Mouse (Mus musculus) frontal cortex, adult (tissue): ENCODE results near the gene Csde1.

Experiments used
- ATAC-seq: cut with Nextera tagmentation; 2 replicates; pipeline ENCODE4 v1.9.2; 2017; ENCODE audit warnings: mild to moderate bottlenecking, moderate library complexity, mixed read lengths; ENCODE audit not compliant: low TSS enrichment

The Csde1 gene

DNA sequence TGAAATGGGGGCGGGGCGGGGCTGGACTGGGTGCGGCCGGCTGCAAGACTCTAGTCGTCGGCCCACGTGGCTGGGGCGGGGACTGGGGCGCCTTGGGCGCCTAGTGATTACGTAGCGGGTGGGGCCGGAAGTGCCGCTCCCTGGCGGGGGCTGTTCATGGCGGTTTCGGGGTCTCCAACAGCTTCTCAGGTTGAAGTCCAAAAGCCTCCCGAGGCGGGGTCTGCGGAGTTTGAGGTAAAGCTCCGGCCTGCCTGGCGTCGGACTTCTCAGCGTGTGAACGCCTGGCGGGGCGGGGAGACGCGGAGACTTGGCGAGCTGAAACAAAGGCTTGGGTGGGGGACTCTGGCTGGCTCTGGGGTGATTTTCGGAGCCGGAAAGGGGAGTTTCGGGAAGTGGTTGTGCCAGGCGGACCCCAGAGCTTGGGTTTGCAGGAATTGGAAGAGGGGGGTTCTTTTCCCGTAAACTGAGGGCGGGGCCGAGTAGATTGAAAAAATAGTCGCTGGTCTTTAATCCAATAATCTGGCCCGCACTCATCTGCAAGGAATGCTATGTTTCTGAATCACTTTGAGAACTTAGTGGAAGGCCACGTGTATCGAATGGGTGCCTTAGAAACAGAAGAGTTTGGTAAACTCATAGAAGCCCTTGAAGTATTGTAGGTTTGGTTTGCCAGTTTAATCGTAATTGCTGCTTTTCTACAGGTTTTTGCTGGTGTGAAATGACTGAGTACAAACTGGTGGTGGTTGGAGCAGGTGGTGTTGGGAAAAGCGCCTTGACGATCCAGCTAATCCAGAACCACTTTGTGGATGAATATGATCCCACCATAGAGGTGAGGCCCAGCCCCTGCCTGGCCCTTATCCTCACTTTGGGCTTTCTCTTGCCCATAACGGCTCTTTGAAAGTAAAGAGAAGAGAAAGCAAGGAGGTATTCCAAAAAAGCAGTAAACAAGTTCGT lies 38.3 kb downstream of the Csde1 start, which contains the start of gene Nras:
Nras (plus strand) TSS at position 79 of the 951 bp plus-strand sequence.
- peak; percentile 99 for ATAC-seq

DNA sequence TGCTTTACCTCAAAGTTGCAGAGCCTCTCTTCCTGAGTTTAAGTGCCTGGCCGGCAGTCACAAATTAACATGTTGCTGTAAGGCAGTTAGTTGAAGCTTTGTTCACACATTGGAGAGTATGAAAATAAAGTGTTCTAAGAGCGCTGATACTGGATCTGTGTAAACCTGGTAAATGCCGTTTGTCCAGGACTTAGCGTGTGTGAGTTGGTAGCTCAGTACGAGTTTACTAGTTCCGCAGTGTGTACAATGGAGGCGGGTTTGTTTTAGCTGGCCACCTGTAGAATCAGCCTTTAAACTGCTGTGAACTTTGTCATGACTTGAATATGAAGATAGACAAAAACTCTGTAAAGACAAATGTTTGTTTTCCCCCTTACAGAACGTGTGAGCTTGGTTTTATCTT lies 46.7 kb downstream of the Csde1 start:
- ATAC-seq = no peak

GRCm38 (mm10) chr3:103068971-103069370 lies 48.7 kb downstream of the Csde1 start:
- ATAC-seq = no peak

- ATAC-seq = no peak
Measured at GRCm38 (mm10) chr3:103073771-103074170, 53.5 kb downstream of the Csde1 start, which contains the start of gene Ampd1. Ampd1 (plus strand) TSS chr3:103074014.

DNA sequence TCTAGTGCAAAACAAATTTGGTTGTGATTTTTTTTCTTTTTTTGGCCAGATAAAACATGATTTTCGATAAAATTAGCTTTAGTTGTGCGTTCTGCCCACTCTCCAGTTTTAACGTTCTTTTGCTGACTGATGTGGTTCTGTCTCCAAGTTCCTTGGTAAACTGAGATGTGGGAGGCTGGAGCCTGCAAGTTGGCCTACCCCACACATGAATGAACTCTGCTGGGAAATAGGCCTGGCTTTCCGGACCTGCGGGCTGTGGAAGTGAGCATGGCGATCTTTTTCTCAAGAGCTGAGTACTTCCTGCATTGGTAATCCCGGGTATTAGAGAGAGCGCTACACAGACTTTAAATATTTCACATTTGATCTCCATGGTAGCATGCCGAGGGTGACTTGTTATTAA lies 55.6 kb downstream of the Csde1 start:
- ATAC-seq = no peak

DNA sequence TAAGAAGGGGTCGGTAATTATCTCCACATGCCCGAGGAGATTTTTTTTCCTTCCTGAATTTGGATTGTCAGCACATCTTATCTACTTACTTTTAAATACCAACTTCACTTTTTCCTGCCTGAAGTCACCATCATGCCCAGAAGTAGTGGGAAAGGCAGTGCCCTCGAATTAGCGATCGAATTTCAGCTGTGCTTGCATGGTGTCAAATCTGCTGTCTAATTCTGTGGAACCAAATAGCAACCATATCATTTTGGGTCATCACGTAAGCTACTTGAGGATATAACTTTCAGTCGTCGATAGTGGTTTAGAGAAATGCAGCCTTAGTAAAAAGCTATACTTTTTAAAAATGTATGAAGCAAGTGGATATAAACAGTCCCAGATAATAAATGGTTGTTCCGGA lies 56.2 kb downstream of the Csde1 start:
- no peak for ATAC-seq

- peak; percentile 86 for ATAC-seq
Measured at GRCm38 (mm10) chr3:103079301-103079700, 59.1 kb downstream of the Csde1 start.

- no peak for ATAC-seq
Measured at GRCm38 (mm10) chr3:103081051-103081450, 60.8 kb downstream of the Csde1 start.

DNA sequence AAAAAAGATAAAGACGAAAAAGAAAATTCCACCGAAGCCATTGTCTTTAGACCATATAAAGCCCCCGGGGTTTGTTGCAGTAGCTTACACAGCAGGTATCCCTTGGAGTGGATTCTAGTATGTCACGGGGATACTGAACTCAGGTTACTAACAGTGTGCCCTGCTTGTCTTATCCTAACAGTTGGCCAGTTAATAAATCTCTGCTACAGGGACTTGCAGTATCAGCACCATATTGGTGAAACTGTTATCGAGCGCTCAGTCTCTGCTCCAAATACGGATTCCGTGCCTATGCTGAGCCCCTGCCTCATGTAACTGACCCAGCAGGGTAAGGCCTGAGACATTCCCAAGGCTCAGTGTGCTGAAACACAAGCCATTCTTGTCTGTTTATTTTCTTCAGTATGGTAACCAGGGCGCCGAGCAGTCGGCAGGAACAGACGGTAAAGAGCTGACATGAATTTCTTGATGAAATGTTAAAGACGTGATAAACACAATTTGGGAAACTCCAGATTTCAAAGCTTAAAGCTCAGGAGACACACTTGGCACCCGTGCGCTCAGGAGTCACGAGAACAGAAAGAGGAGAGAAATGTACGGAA lies 61.7 kb downstream of the Csde1 start:
- ATAC-seq = no peak

DNA sequence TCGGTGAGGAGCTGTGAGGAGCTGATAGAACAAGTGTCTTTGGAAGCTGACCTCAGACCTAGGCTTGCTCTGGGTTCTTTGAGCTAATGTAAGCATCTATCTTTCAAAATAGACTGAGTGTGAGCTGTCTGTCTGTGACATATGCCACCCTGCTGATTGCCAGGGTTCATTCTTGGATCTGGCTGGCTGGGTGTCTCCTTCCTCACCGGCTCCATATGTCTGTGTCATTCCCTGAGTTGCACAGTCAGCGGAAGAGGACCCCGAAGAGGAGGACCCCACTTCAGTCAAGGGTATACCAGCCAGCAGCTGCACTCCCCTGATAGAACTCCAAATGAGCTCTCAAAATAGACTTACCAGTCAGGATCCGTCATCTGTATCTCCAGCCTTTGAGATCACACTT lies 62.5 kb downstream of the Csde1 start:
- no peak for ATAC-seq

- ATAC-seq = no peak
Measured at GRCm38 (mm10) chr3:103085986-103086385, 65.8 kb downstream of the Csde1 start.

DNA sequence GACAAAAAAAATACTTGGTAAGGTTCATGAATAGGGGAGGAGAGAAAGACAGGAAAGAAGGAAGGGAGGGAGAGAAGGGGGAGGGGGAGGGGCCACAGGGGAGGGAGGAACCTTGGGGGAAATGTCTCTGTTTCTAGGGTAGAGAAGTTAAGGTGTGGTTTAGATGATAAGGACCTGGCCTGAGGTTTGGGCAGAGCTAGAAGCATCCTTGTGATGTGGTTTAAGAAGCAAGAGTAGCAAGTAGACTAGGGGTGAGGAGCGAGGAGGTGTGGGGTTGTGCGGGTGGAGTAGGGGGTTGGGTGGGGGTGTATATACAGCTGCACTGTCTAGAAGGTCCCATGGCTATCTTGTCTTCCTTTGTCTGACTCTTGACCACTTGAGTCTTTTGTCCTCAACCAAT lies 71.5 kb downstream of the Csde1 start:
- no peak for ATAC-seq

GRCm38 (mm10) chr3:103098662-103099061 lies 78.4 kb downstream of the Csde1 start:
- no peak for ATAC-seq

DNA sequence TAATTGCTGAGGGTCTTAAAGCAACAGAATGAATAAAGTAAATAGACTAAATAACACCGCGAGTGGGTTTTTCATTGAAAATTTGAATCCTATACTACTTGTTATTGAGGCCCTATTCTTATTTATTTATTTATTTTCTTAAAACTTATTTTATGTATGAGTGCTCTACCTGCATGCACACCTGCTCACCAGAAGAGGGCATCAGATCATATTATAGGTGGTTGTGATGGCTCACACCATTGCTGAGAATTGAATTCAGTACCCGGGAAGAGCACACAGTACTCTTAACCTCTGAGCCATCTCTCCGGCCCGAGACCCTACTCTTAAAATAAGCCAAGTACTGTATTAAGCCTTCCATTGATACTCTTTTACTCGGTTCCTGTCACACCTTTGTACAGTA lies 79.4 kb downstream of the Csde1 start:
- no peak for ATAC-seq

DNA sequence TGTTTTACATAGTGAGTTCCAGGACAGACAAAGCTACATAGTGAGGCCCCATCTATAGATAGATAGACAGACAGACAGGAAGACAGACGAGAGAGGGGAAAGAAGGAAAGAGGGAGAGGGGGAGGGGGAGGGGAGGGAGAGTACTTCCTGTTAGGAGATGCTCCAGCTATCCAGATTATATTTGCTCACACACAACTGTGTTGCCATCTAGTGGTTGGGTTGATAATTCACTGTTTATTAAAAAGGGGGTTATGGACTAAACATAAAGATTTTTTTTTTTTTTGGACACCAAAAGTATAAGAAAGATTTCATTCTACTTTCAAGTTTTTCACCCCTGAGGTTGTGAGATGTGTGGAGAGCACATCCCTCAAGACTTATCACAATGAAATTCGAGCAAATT lies 80.5 kb downstream of the Csde1 start:
- no peak for ATAC-seq

- ATAC-seq = no peak
Measured at GRCm38 (mm10) chr3:103101194-103101593, 81.0 kb downstream of the Csde1 start.

DNA sequence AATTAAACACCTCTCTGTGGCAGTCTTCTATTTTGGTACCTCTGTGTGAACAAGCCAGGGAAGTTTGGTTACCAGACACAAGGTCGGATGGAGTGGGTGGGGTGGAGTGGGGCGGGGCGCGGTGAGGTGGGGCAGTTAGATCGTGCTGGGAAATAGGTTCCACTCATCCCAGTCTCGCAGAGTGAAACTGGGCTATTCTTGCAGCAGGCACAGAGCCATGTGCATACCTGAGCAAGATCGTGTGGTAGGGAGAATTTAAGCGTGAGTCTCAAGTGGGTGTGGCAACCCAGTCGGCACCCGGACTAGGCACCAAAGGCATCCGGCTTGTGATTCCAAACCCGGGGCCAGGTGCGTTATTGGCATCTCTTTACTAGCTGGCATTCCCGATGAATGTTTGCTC lies 81.7 kb downstream of the Csde1 start:
- ATAC-seq = peak; percentile 17; the same call in 1 of the 2 replicates

DNA sequence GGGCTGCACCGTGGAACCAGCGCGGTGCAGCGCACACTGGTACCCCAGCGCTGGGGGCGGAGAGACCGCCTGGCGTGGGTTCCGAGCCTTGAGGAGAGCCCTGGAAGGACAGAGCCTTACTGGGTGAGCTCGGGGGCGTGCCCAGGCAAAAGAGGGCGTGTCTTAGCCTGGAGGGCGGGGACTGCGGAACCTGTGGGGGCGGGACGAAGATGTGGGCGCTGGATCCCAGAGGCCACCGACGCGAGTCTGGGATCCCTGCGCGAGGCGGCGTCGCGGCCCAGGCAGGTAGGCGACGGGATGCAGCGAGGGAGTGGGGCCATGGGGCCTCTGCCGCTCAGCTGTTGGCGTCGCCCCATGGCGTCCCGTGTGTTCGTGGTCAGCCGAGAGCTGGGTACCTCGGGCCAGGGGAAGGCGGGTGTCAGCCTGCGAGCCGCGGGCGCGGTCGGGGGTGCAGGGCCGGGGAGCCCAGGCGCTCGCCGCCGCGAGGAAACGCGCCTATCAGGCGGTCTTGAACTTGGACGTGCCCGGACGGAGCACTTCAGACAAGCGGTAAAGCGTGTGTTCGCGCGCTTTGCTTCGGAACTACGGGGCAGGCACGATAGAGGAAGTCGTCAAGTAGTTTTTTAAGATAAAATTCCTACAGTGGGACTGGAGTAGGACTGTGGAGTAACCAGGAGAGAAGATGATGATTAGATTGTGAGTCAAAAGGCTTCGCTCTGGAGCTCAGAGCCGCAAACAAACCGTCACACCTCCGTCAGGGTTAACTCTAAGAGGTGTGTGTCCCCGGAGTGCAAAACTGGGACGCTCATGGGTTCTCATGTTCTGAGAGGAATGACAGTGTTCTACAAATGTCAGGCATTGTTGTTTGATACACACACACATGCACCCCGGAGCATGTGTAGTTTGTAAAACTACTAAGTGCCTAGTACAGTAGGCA lies 82.5 kb downstream of the Csde1 start, which contains the start of gene Dennd2c:
Dennd2c (plus strand) TSS at position 151 of the 937 bp plus-strand sequence.
- ATAC-seq = peak; percentile 60
